10 mouse cellular contexts compared by ENCODE assay signal in the genomic region with DNA sequence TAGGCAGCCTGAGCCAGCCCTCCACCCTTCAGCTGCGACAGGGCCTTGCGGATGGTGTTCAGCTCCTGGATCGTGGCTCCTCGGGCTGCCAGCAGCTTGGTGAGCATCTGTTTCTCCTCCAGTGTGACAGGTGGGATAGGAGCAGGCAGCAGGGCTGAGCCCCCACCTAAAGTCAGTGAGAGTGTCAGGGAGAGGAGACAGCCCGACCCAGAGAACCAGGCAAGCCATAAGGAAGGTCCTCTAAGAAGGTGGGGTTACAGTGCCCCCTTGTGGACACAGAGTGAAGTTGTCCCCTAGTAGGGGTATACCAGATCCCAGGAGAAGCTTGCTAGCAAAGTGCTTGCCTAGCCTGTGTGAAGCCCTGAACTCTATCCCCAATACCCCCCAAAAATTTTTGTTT. TPM values are rescaled to one million over a fixed set of nuclear protein-coding genes. Genes with fewer than 3 reads are reported as not detected.
DNase-seq lines count a peak whose midpoint lies in the region; ATAC-seq and TF ChIP-seq lines count a peak whose summit lies in the region.
"Had no signal": no experiment of that assay in that cellular context is flagged by ENCODE, and none has a peak within 500 bp of the region (broad histone marks: within the 10 kb centered on the region; RNA-seq: fewer than 3 reads in every experiment).

No protein-coding gene starts in this region.

- H3K4me2 ChIP-seq in hindbrain, embryonic 16.5 days (ENCODE audit: low read length): no peak overlapping the region
- H3K4me2 ChIP-seq in liver, embryonic 14.5 days (ENCODE audit: low read depth): peak overlapping the region; percentile 22
- H3K4me2 ChIP-seq in neural tube, embryonic 11.5 days (ENCODE audit: low read depth): no peak overlapping the region
- H3K4me2 ChIP-seq: embryonic facial prominence, embryonic 12.5 days had no signal

- peak in 1 of 2 experiments; percentile 27 for DNase-seq in heart, adult 2 months
- DNase-seq in heart, postnatal 25 days (ENCODE audit: low spot score): no peak
- DNase-seq in T-cell, adult 2 months (ENCODE audit: low spot score): peak; percentile 58
- DNase-seq in embryo, embryonic 10.5 days (ENCODE audit: low spot score): peak; percentile 89
- DNase-seq in liver, embryonic 14.5 days (ENCODE audit: low read depth in 3 of 3, low spot score in 3 of 3): peak; percentile 33 to 54 (median 49)
- peak; percentile 69 for DNase-seq in neural tube, embryonic 11.5 days (ENCODE audit: low spot score)
- peak; percentile 34 to 40 for DNase-seq in thymus, postnatal 36 days

- intact Hi-C loops in heart, adult 2 months (cut with DNase I): loop anchor here (5.0 kb wide), 1 partner anchor 56 kb away; no protein-coding TSS in a partner anchor
- intact Hi-C loops in heart, postnatal 25 days (cut with DNase I): loop anchor here (5.0 kb wide), 1 partner anchor 121 kb away; no protein-coding TSS in a partner anchor

- no peaks in the 10 kb centered on the region for H3K9me3 ChIP-seq in hindbrain, embryonic 16.5 days (ENCODE audit: control insufficient read depth, low read length)
- no peaks in the 10 kb centered on the region for H3K9me3 ChIP-seq in liver, embryonic 14.5 days (ENCODE audit: control insufficient read depth, low read length)
- no peaks in the 10 kb centered on the region for H3K9me3 ChIP-seq in neural tube, embryonic 11.5 days (ENCODE audit: control insufficient read depth, low read length)
- H3K9me3 ChIP-seq: embryonic facial prominence, embryonic 12.5 days had no signal

- H3K4me3 ChIP-seq in heart, adult 2 months: no peak overlapping the region
- H3K4me3 ChIP-seq in hindbrain, embryonic 16.5 days (ENCODE audit: low read length): no peak overlapping the region
- peak overlapping the region in 1 of 2 experiments; percentile 12; a peak in 1 of 4 replicates for H3K4me3 ChIP-seq in liver, embryonic 14.5 days (ENCODE audit: insufficient read depth in 1 of 2, low read depth in 2 of 2, low read length in 2 of 2)
- H3K4me3 ChIP-seq in neural tube, embryonic 11.5 days (ENCODE audit: low read depth, low read length): no peak overlapping the region
- H3K4me3 ChIP-seq: embryonic facial prominence, embryonic 12.5 days had no signal

- H3K27ac ChIP-seq in heart, adult 2 months: no peak overlapping the region
- H3K27ac ChIP-seq in hindbrain, embryonic 16.5 days (ENCODE audit: low read depth, low read length): peak overlapping the region; percentile 56; the same call in 1 of the 2 replicates
- no peak overlapping the region for H3K27ac ChIP-seq in liver, embryonic 14.5 days
- H3K27ac ChIP-seq in neural tube, embryonic 11.5 days (ENCODE audit: low read depth, low read length): no peak overlapping the region
- H3K27ac ChIP-seq: embryonic facial prominence, embryonic 12.5 days; macrophage had no signal

- no peaks in the 10 kb centered on the region; the same call in 1 of the 2 replicates for H3K4me1 ChIP-seq in heart, adult 2 months (ENCODE audit: control insufficient read depth, insufficient read depth, low read length)
- peaks cover 7% of the 10 kb centered on the region; the same call in 1 of the 2 replicates for H3K4me1 ChIP-seq in hindbrain, embryonic 16.5 days (ENCODE audit: control insufficient read depth, insufficient read depth, low read depth, low read length)
- H3K4me1 ChIP-seq in liver, embryonic 14.5 days (replicated peaks; ENCODE audit: control insufficient read depth in 2 of 2, insufficient read depth in 2 of 2, low read length in 1 of 2): peaks cover 5 to 14% of the 10 kb centered on the region in 2 experiments
- H3K4me1 ChIP-seq in neural tube, embryonic 11.5 days (ENCODE audit: control insufficient read depth, insufficient read depth, low read length): 0 out of 2 replicates have a peak, but pooled peaks cover 3% of the 10 kb centered on the region
- H3K4me1 ChIP-seq: embryonic facial prominence, embryonic 12.5 days had no signal

- peak; percentile 49 for ATAC-seq in hindbrain, embryonic 16.5 days
- ATAC-seq in liver, embryonic 14.5 days (ENCODE audit: insufficient read depth): no peak
- peak; percentile 58 for ATAC-seq in neural tube, embryonic 11.5 days (ENCODE audit: insufficient read depth, low FRiP score, low TSS enrichment)

- TF ChIP-seq EP300 in heart, adult 2 months (IDR thresholded peaks at IDR 0.05; ENCODE audit: insufficient read depth, low read depth, low read length): no peak
- TF ChIP-seq EP300 in liver, embryonic 14.5 days (IDR thresholded peaks at IDR 0.05; ENCODE audit: low read depth): no peak

- no peak overlapping the region for H3K9ac ChIP-seq in heart, adult 2 months (ENCODE audit: low read depth, low read length)
- no peak overlapping the region for H3K9ac ChIP-seq in hindbrain, embryonic 16.5 days (ENCODE audit: low read depth, low read length)
- H3K9ac ChIP-seq in liver, embryonic 14.5 days (replicated peaks): no peak overlapping the region
- H3K9ac ChIP-seq in neural tube, embryonic 11.5 days (ENCODE audit: low read length): no peak overlapping the region
- H3K9ac ChIP-seq: embryonic facial prominence, embryonic 12.5 days had no signal

- TF ChIP-seq POLR2A in heart, adult 2 months (IDR thresholded peaks at IDR 0.05; ENCODE audit: insufficient read depth, low read depth, low read length): no peak

- 65% methylated on average over 5 of the region's 5 CpGs for WGBS in heart, adult 2 months
- WGBS in hindbrain, embryonic 16.5 days: 43% methylated on average over 5 of the region's 5 CpGs
- WGBS in liver, embryonic 14.5 days (ENCODE audit: insufficient replicate concordance): 81% methylated on average over 5 of the region's 5 CpGs
- 67% methylated on average over 5 of the region's 5 CpGs for WGBS in neural tube, embryonic 11.5 days

- TF ChIP-seq CTCF in heart, adult 2 months (IDR thresholded peaks at IDR 0.05): peak; percentile 78
- TF ChIP-seq CTCF in liver, embryonic 14.5 days (IDR thresholded peaks at IDR 0.05; ENCODE audit: low read depth): peak; percentile 88

- H3K27me3 ChIP-seq in heart, adult 2 months (ENCODE audit: control insufficient read depth, insufficient read depth, low read length): no peaks in the 10 kb centered on the region
- H3K27me3 ChIP-seq in hindbrain, embryonic 16.5 days (replicated peaks; ENCODE audit: control insufficient read depth, insufficient read depth, low read length): no peaks in the 10 kb centered on the region
- H3K27me3 ChIP-seq in liver, embryonic 14.5 days (ENCODE audit: control insufficient read depth, insufficient read depth, low read length): no peaks in the 10 kb centered on the region
- no peaks in the 10 kb centered on the region for H3K27me3 ChIP-seq in neural tube, embryonic 11.5 days (ENCODE audit: control insufficient read depth, insufficient read depth, low read length)

- H3K36me3 ChIP-seq in heart, adult 2 months (ENCODE audit: control insufficient read depth, insufficient read depth, low read length): no peaks in the 10 kb centered on the region
- H3K36me3 ChIP-seq in hindbrain, embryonic 16.5 days (ENCODE audit: control insufficient read depth, insufficient read depth, low read length): peaks cover 8% of the 10 kb centered on the region
- no peaks in the 10 kb centered on the region for H3K36me3 ChIP-seq in liver, embryonic 14.5 days (replicated peaks; ENCODE audit: control insufficient read depth, insufficient read depth, low read depth)
- H3K36me3 ChIP-seq in neural tube, embryonic 11.5 days (ENCODE audit: control insufficient read depth, insufficient read depth, low read length): no peaks in the 10 kb centered on the region
- H3K36me3 ChIP-seq: embryonic facial prominence, embryonic 12.5 days had no signal

- no peaks in the 10 kb centered on the region for H3K79me2 ChIP-seq in heart, adult 2 months (replicated peaks; ENCODE audit: control insufficient read depth, insufficient read depth, low read length)

RNA-seq across cellular contexts. Expression of a gene that starts 1.5 kb away (rescaled TPM):
- 1 to 10 TPM; 1.6 to 2.3 TPM for total RNA-seq in heart, adult 2 months (2021)
- polyA plus RNA-seq in heart, adult 2 months (2012; rRNA removed): 2.0 and 3.4 TPM in 2 replicates
- total RNA-seq in heart, postnatal 25 days (2021): 1 to 10 TPM; 1.7 to 2.1 TPM
- polyA plus RNA-seq in hindbrain, embryonic 16.5 days (2015; fragmentation: Nextera tagmentation; extraction: Ambion mirVana): 2.1 TPM in 2 replicates
- 13.0 and 15.5 TPM in 2 replicates for polyA plus RNA-seq in liver, embryonic 14.5 days (2012; rRNA removed)
- 11.6 and 13.4 TPM in 2 replicates for polyA plus RNA-seq in liver, embryonic 14.5 days (2014; fragmentation: Nextera tagmentation; extraction: Ambion mirVana)
- polyA plus RNA-seq in neural tube, embryonic 11.5 days (2014; fragmentation: Nextera tagmentation; extraction: Ambion mirVana): 3.1 and 3.4 TPM in 2 replicates

RNA-seq across cellular contexts. Expression of a gene that starts 14.3 kb away (rescaled TPM):
- 10 to 100 TPM; 35.1 to 37.0 TPM for total RNA-seq in heart, adult 2 months (2021)
- 30.5 and 61.6 TPM in 2 replicates for polyA plus RNA-seq in heart, adult 2 months (2012; rRNA removed)
- 10 to 100 TPM; 42.6 to 45.8 TPM for total RNA-seq in heart, postnatal 25 days (2021)
- 26.7 and 30.6 TPM in 2 replicates for polyA plus RNA-seq in hindbrain, embryonic 16.5 days (2015; fragmentation: Nextera tagmentation; extraction: Ambion mirVana)
- 19.9 and 24.5 TPM in 2 replicates for polyA plus RNA-seq in liver, embryonic 14.5 days (2012; rRNA removed)
- polyA plus RNA-seq in liver, embryonic 14.5 days (2014; fragmentation: Nextera tagmentation; extraction: Ambion mirVana): 6.5 and 8.1 TPM in 2 replicates
- polyA plus RNA-seq in neural tube, embryonic 11.5 days (2014; fragmentation: Nextera tagmentation; extraction: Ambion mirVana): 25.2 and 26.2 TPM in 2 replicates

RNA-seq across cellular contexts. Expression of a gene that starts 43.1 kb away (rescaled TPM):
- 10 to 100 TPM; 10.8 to 12.1 TPM for total RNA-seq in heart, adult 2 months (2021)
- 17.4 and 18.9 TPM in 2 replicates for polyA plus RNA-seq in heart, adult 2 months (2012; rRNA removed)
- 10 to 100 TPM; 10.0 to 12.2 TPM for total RNA-seq in heart, postnatal 25 days (2021)
- polyA plus RNA-seq in hindbrain, embryonic 16.5 days (2015; fragmentation: Nextera tagmentation; extraction: Ambion mirVana): 20.9 TPM in 2 replicates
- 7.2 and 10.0 TPM in 2 replicates for polyA plus RNA-seq in liver, embryonic 14.5 days (2012; rRNA removed)
- polyA plus RNA-seq in liver, embryonic 14.5 days (2014; fragmentation: Nextera tagmentation; extraction: Ambion mirVana): 5.4 and 5.9 TPM in 2 replicates
- 30.3 and 33.4 TPM in 2 replicates for polyA plus RNA-seq in neural tube, embryonic 11.5 days (2014; fragmentation: Nextera tagmentation; extraction: Ambion mirVana)

RNA-seq across cellular contexts. Expression of a gene that starts 46.5 kb away (rescaled TPM):
- 100 to 1,000 TPM; 182 to 219 TPM for total RNA-seq in heart, adult 2 months (2021)
- 251 and 268 TPM in 2 replicates for polyA plus RNA-seq in heart, adult 2 months (2012; rRNA removed)
- total RNA-seq in heart, postnatal 25 days (2021): 100 to 1,000 TPM; 160 to 189 TPM
- polyA plus RNA-seq in hindbrain, embryonic 16.5 days (2015; fragmentation: Nextera tagmentation; extraction: Ambion mirVana): 49.9 and 50.3 TPM in 2 replicates
- polyA plus RNA-seq in liver, embryonic 14.5 days (2012; rRNA removed): 14.3 and 14.9 TPM in 2 replicates
- 18.7 and 19.7 TPM in 2 replicates for polyA plus RNA-seq in liver, embryonic 14.5 days (2014; fragmentation: Nextera tagmentation; extraction: Ambion mirVana)
- 62.1 and 63.9 TPM in 2 replicates for polyA plus RNA-seq in neural tube, embryonic 11.5 days (2014; fragmentation: Nextera tagmentation; extraction: Ambion mirVana)

RNA-seq across cellular contexts. Expression of a gene that starts 59.8 kb away (rescaled TPM):
- not detected for total RNA-seq in heart, adult 2 months (2021)
- not detected in 2 replicates for polyA plus RNA-seq in heart, adult 2 months (2012; rRNA removed)
- not detected for total RNA-seq in heart, postnatal 25 days (2021)
- polyA plus RNA-seq in hindbrain, embryonic 16.5 days (2015; fragmentation: Nextera tagmentation; extraction: Ambion mirVana): 1.3 and 1.5 TPM in 2 replicates
- 0.09 TPM in 1 of 2 replicates, not detected in the other for polyA plus RNA-seq in liver, embryonic 14.5 days (2012; rRNA removed)
- 0.08 TPM in 1 of 2 replicates, not detected in the other for polyA plus RNA-seq in liver, embryonic 14.5 days (2014; fragmentation: Nextera tagmentation; extraction: Ambion mirVana)
- 0.13 and 0.14 TPM in 2 replicates for polyA plus RNA-seq in neural tube, embryonic 11.5 days (2014; fragmentation: Nextera tagmentation; extraction: Ambion mirVana)
- polyA plus RNA-seq: macrophage had no signal
